Mouse (Mus musculus): ENCODE results near the gene Rab33b. TPM values are rescaled to one million over a fixed set of nuclear protein-coding genes. Genes with fewer than 3 reads are reported as not detected.

Rab33b gene
- polyA plus RNA-seq, 1 experiment from 2014 or later = 4.4 TPM

- H3K36me3 ChIP-seq (replicated peaks; ENCODE audit: insufficient read depth, low read length) = peaks cover 14% of the 10 kb centered on the region
- TF ChIP-seq CTCF (IDR thresholded peaks at IDR 0.05; ENCODE audit: low read depth) = no peak
- TF ChIP-seq EP300 (IDR thresholded peaks at IDR 0.05; ENCODE audit: low read depth) = no peak
- H3K27ac ChIP-seq (ENCODE audit: low read depth) = no peak overlapping the region
- no peak overlapping the region for H3K4me2 ChIP-seq (ENCODE audit: low read depth, low read length)
- DNase-seq (no peak), ATAC-seq (no peak)
- WGBS (ENCODE audit: insufficient replicate concordance) = 80% methylated on average over 7 of the region's 7 CpGs
- H3K4me3 ChIP-seq (ENCODE audit: low read depth, low read length) = no peak overlapping the region
- no peaks in the 10 kb centered on the region for H3K27me3 ChIP-seq (ENCODE audit: insufficient read depth, low read length)
- H3K9ac ChIP-seq (replicated peaks) = no peak overlapping the region
- H3K4me1 ChIP-seq (ENCODE audit: insufficient read depth) = peaks cover 6% of the 10 kb centered on the region
- H3K9me3 ChIP-seq (ENCODE audit: low read length) = no peaks in the 10 kb centered on the region
Measured at GRCm38 (mm10) chr3:51490088-51490753, 6.5 kb downstream of the Rab33b start.

GRCm38 (mm10) chr3:51493272-51493838 lies 9.6 kb downstream of the Rab33b start:
- no peak overlapping the region for H3K4me2 ChIP-seq (ENCODE audit: low read depth, low read length)
- peaks cover 14% of the 10 kb centered on the region for H3K36me3 ChIP-seq (replicated peaks; ENCODE audit: insufficient read depth, low read length)
- no peaks in the 10 kb centered on the region for H3K4me1 ChIP-seq (ENCODE audit: insufficient read depth)
- H3K27me3 ChIP-seq (ENCODE audit: insufficient read depth, low read length) = no peaks in the 10 kb centered on the region
- H3K9ac ChIP-seq (replicated peaks) = no peak overlapping the region
- no peak for TF ChIP-seq CTCF (IDR thresholded peaks at IDR 0.05; ENCODE audit: low read depth)
- no peak for TF ChIP-seq EP300 (IDR thresholded peaks at IDR 0.05; ENCODE audit: low read depth)
- no peak overlapping the region for H3K27ac ChIP-seq (ENCODE audit: low read depth)
- 78% methylated on average over 13 of the region's 13 CpGs for WGBS (ENCODE audit: insufficient replicate concordance)
- no peak for DNase-seq
- ATAC-seq = no peak
- no peaks in the 10 kb centered on the region for H3K9me3 ChIP-seq (ENCODE audit: low read length)
- no peak overlapping the region for H3K4me3 ChIP-seq (ENCODE audit: low read depth, low read length)

- no peaks in the 10 kb centered on the region for H3K9me3 ChIP-seq (ENCODE audit: low read length)
- TF ChIP-seq EP300 (IDR thresholded peaks at IDR 0.05; ENCODE audit: low read depth) = no peak
- TF ChIP-seq CTCF (IDR thresholded peaks at IDR 0.05; ENCODE audit: low read depth) = no peak
- H3K4me3 ChIP-seq (ENCODE audit: low read depth, low read length) = no peak overlapping the region
- H3K36me3 ChIP-seq (replicated peaks; ENCODE audit: insufficient read depth, low read length) = peaks cover 14% of the 10 kb centered on the region
- H3K4me2 ChIP-seq (ENCODE audit: low read depth, low read length) = no peak overlapping the region
- H3K9ac ChIP-seq (replicated peaks) = no peak overlapping the region
- no peaks in the 10 kb centered on the region for H3K4me1 ChIP-seq (ENCODE audit: insufficient read depth)
- ATAC-seq = no peak
- no peak overlapping the region for H3K27ac ChIP-seq (ENCODE audit: low read depth)
- no peaks in the 10 kb centered on the region for H3K27me3 ChIP-seq (ENCODE audit: insufficient read depth, low read length)
- no peak for DNase-seq
- WGBS (ENCODE audit: insufficient replicate concordance) = 67% methylated on average over 2 of the region's 2 CpGs
Measured at GRCm38 (mm10) chr3:51494466-51494865, 10.7 kb downstream of the Rab33b start.

- Histone ChIP-seq H3K4me1 (ENCODE audit: insufficient read depth) (no peaks in the 10 kb centered on the region), H3K27me3 (ENCODE audit: insufficient read depth, low read length) (no peaks in the 10 kb centered on the region), H3K9ac (replicated peaks) (no peak overlapping the region), H3K4me3 (ENCODE audit: low read depth, low read length) (no peak overlapping the region), H3K9me3 (ENCODE audit: low read length) (no peaks in the 10 kb centered on the region), H3K36me3 (replicated peaks; ENCODE audit: insufficient read depth, low read length) (peaks cover 14% of the 10 kb centered on the region), H3K4me2 (ENCODE audit: low read depth, low read length) (no peak overlapping the region), H3K27ac (ENCODE audit: low read depth) (no peak overlapping the region)
- ATAC-seq = no peak
- DNase-seq = no peak
- WGBS (ENCODE audit: insufficient replicate concordance) = 79% methylated on average over 9 of the region's 9 CpGs
- TF ChIP-seq CTCF (IDR thresholded peaks at IDR 0.05; ENCODE audit: low read depth) = no peak
- no peak for TF ChIP-seq EP300 (IDR thresholded peaks at IDR 0.05; ENCODE audit: low read depth)
Measured at GRCm38 (mm10) chr3:51495646-51496045, 11.9 kb downstream of the Rab33b start.

GRCm38 (mm10) chr3:51497978-51498377 lies 14.3 kb downstream of the Rab33b start:
- no peak overlapping the region for H3K4me3 ChIP-seq (ENCODE audit: low read depth, low read length)
- no peak overlapping the region for H3K27ac ChIP-seq (ENCODE audit: low read depth)
- no peak for TF ChIP-seq EP300 (IDR thresholded peaks at IDR 0.05; ENCODE audit: low read depth)
- TF ChIP-seq CTCF (IDR thresholded peaks at IDR 0.05; ENCODE audit: low read depth) = no peak
- H3K4me1 ChIP-seq (ENCODE audit: insufficient read depth) = no peaks in the 10 kb centered on the region
- ATAC-seq = no peak
- no peak overlapping the region for H3K9ac ChIP-seq (replicated peaks)
- no peaks in the 10 kb centered on the region for H3K27me3 ChIP-seq (ENCODE audit: insufficient read depth, low read length)
- 76% methylated on average over 1 of the region's 1 CpGs for WGBS (ENCODE audit: insufficient replicate concordance)
- H3K4me2 ChIP-seq (ENCODE audit: low read depth, low read length) = no peak overlapping the region
- no peak for DNase-seq
- peaks cover 14% of the 10 kb centered on the region for H3K36me3 ChIP-seq (replicated peaks; ENCODE audit: insufficient read depth, low read length)
- H3K9me3 ChIP-seq (ENCODE audit: low read length) = no peaks in the 10 kb centered on the region

- 63% methylated on average over 5 of the region's 5 CpGs for WGBS (ENCODE audit: insufficient replicate concordance)
- Histone ChIP-seq H3K4me1 (ENCODE audit: insufficient read depth) (no peaks in the 10 kb centered on the region), H3K36me3 (replicated peaks; ENCODE audit: insufficient read depth, low read length) (peaks cover 9% of the 10 kb centered on the region; the same call in 1 of the 2 replicates), H3K4me2 (ENCODE audit: low read depth, low read length) (no peak overlapping the region), H3K27ac (ENCODE audit: low read depth) (no peak overlapping the region), H3K9me3 (ENCODE audit: low read length) (no peaks in the 10 kb centered on the region), H3K4me3 (ENCODE audit: low read depth, low read length) (no peak overlapping the region), H3K27me3 (ENCODE audit: insufficient read depth, low read length) (no peaks in the 10 kb centered on the region), H3K9ac (replicated peaks) (no peak overlapping the region)
- DNase-seq = no peak
- TF ChIP-seq EP300 (IDR thresholded peaks at IDR 0.05; ENCODE audit: low read depth) (no peak), CTCF (IDR thresholded peaks at IDR 0.05; ENCODE audit: low read depth) (no peak)
- no peak for ATAC-seq
Measured at GRCm38 (mm10) chr3:51498659-51499058, 14.9 kb downstream of the Rab33b start.

Data from liver, postnatal 0 days (tissue).